Mouse (Mus musculus) small intestine, adult 2 months (tissue): ENCODE results near the gene Ttc29.

Source experiments
- CTCF ChIP-seq: fragments of 200-500 bp; IDR thresholded peaks from 2 replicates; pipeline ENCODE4 v1.5.1; 2012; ENCODE audit warnings: low read depth, mild to moderate bottlenecking, control low read depth, inconsistent platforms, low read length, moderate library complexity, mixed read lengths; ENCODE audit not compliant: insufficient replicate concordance, insufficient read length; ENCODE audit errors: extremely low read depth
- POLR2A ChIP-seq: fragments of 200-500 bp; IDR thresholded peaks from 2 replicates; pipeline ENCODE4 v1.6.1; 2012; ENCODE audit warnings: low read depth, mild to moderate bottlenecking, control low read depth, inconsistent platforms, low read length, moderate library complexity

DNA sequence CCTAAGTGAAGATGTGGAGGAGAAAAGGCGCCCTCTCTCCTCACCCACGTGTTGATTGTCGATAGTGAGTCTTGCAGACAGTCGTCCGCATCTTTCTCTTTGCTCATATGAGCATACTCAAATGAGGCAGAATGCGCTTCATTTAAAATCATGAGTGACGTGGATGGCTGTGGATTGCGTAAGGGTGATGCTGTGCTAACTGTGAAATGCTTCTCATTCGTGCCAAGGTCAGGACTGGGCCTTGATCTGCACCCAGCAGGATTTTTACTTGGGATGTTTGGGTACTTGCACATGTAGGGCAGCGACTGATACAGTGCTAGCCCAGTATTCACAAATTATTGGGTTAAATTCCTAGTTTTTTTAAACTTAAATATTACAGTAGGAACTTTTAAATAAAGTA is 56.2 kb downstream of the Ttc29 start:
- TF ChIP-seq CTCF = no peak
- TF ChIP-seq POLR2A = no peak
